Mouse (Mus musculus) lung, embryonic 14.5 days (tissue): ENCODE data around the gene Gm42420. TPM values are rescaled to one million over a fixed set of nuclear protein-coding genes. Genes with fewer than 3 reads are reported as not detected.

ENCODE experiments used
- ATAC-seq: fragments of 200-750 bp; cut with Nextera tagmentation; 2 replicates; pipeline ENCODE4 v1.8.0; 2017; ENCODE audit warnings: mild to moderate bottlenecking, moderate TSS enrichment, moderate library complexity; ENCODE audit not compliant: insufficient read depth
- DNase-seq: peaks from one replicate; pipeline ENCODE4 v3.0.0-alpha.2; 2015
- H3K27ac ChIP-seq: fragments of 300-500 bp; sonication (generic); 2 replicates; pipeline ENCODE4 v1.5.1; 2014; ENCODE audit warnings: low read depth, mild to moderate bottlenecking, moderate library complexity
- H3K27me3 ChIP-seq: fragments of 300-500 bp; sonication (generic); 2 replicates; pipeline ENCODE4 v1.6.1; 2014; ENCODE audit warnings: low read length, control low read depth; ENCODE audit not compliant: insufficient read depth
- H3K36me3 ChIP-seq: fragments of 300-500 bp; sonication (generic); 2 replicates; pipeline ENCODE4 v1.6.1; 2014; ENCODE audit warnings: control low read depth; ENCODE audit not compliant: insufficient read depth
- H3K4me1 ChIP-seq: fragments of 300-500 bp; sonication (generic); 2 replicates; pipeline ENCODE4 v1.6.1; 2014; ENCODE audit warnings: antibody characterized with exemption, control low read depth; ENCODE audit not compliant: insufficient read depth
- H3K4me2 ChIP-seq: fragments of 300-500 bp; sonication (generic); 2 replicates; pipeline ENCODE4 v1.6.1; 2014; ENCODE audit warnings: mild to moderate bottlenecking
- H3K4me3 ChIP-seq: fragments of 300-500 bp; sonication (generic); 2 replicates; pipeline ENCODE4 v1.5.1; 2014; ENCODE audit warnings: low read depth, low read length
- H3K9ac ChIP-seq: fragments of 300-500 bp; sonication (generic); 2 replicates; pipeline ENCODE4 v1.6.1; 2014
- H3K9me3 ChIP-seq: fragments of 300-500 bp; sonication (generic); 2 replicates; pipeline ENCODE4 v1.6.1; 2016; ENCODE audit warnings: low read depth, low read length, control low read depth
- CTCF ChIP-seq: IDR thresholded peaks from 2 replicates; pipeline ENCODE4 v1.5.1; 2016; ENCODE audit warnings: antibody characterized with exemption, low read depth
- WGBS: fragments of 180-500 bp; shearing (Covaris S2); extraction: QIAGEN DNeasy Blood & Tissue Kit; methylation state at CpG from one replicate; pipeline ENCODE4 v1.1.7; 2014; 5-methylcytosine and 5-hydroxymethylcytosine counted together
- polyA plus RNA-seq: library from polyadenylated mRNA; unstranded; fragments of >200 nt; fragmentation: Nextera tagmentation; extraction: Ambion mirVana; gene quantifications from 2 replicates; pipeline ENCODE4 v1.2.1, GENCODE M21; 2014

Gm42420 gene
- polyA plus RNA-seq, 1 experiment from 2014 or later: 1.0 TPM

DNA sequence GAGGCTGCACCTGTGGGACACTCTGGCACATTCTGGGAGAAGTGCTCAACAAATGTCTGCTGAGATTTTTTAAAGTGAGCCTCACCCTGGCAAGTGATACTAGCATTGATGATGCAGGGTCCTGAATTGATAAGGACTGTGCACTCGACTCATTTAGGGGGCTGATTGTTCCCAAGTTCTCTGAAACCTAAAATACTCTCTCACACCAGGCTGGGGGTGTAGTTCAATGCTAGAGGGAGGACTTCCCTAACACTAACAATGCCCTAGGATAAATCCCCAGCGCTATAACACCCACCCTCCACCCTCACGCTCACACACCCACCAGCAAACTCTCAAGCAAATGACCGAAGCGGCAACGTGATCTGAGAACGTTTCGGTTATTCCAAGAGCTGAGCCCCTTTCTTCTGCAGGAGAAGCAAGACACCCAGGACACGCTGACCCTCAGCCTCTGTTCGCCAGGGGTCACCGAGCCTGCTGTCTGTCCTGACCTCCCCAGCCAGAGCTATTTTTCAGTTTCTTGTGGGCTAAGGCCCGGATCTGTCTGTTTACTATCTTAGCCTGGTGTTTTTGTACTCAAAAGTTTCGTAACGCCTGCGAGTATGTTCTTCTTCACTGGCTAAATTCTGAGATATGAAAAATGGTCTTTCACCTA, 41.7 kb upstream of the Gm42420 start:
- Histone ChIP-seq H3K36me3 (no peaks in the 10 kb centered on the region), H3K9ac (peak overlapping the region; percentile 30; the same call in 1 of the 2 replicates), H3K4me3 (no peak overlapping the region), H3K27me3 (no peaks in the 10 kb centered on the region), H3K9me3 (no peaks in the 10 kb centered on the region), H3K4me1 (peaks cover 36% of the 10 kb centered on the region), H3K27ac (peak overlapping the region; percentile 90), H3K4me2 (peak overlapping the region; percentile 41; the same call in 1 of the 2 replicates)
- DNase-seq: no peak
- TF ChIP-seq CTCF: no peak
- no peak for ATAC-seq
- 43% methylated on average over 15 of the region's 15 CpGs for WGBS

DNA sequence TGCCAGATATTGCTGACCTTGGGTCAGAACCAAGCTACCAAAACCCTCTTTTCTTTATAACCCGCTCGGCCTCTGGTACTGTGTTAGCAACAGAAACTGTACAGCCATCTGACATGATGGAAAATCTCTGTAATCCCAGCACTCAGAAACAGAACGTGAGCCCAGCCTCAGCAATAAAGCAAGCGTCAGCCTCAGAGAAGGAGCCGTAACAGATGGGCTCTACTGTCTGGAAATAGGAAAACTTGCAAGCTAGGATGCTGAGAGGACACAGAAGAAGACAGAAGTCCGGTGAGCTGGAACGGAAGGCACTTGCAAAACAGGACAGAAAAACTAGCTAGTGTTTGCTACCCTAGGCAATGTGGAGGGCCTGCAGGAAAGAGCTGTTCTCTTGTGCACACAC, 40.1 kb upstream of the Gm42420 start:
- ATAC-seq: no peak
- no peaks in the 10 kb centered on the region for H3K27me3 ChIP-seq
- peaks cover 29% of the 10 kb centered on the region for H3K4me1 ChIP-seq
- H3K36me3 ChIP-seq: no peaks in the 10 kb centered on the region
- no peak overlapping the region for H3K9ac ChIP-seq
- H3K27ac ChIP-seq: no peak overlapping the region
- H3K9me3 ChIP-seq: no peaks in the 10 kb centered on the region
- DNase-seq: no peak
- TF ChIP-seq CTCF: no peak
- no peak overlapping the region for H3K4me2 ChIP-seq
- H3K4me3 ChIP-seq: no peak overlapping the region
- WGBS: 87% methylated on average over 7 of the region's 7 CpGs

DNA sequence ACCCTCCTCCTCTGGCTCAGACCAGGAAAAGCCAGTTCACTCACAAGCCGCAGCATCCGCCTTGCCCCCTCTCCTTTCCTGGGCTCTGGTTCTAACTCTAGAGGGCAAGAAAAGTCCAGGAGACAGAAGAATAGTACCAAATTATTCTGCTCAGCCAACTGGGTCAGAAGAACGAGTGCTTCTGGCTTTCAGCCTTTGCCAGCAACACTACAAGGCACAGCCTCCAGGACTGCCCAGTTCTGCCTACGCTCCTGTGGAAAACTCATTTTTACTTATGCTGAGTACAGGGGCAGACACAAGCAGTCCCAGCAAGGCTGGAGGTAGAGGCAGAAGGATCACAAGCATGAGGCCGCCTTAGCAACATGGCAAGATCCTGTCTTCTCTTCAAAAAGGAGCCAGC, 37.5 kb upstream of the Gm42420 start:
- ATAC-seq: no peak

GRCm38 (mm10) chr6:39551981-39552636, 33.4 kb upstream of the Gm42420 start:
- H3K4me3 ChIP-seq: no peak overlapping the region
- H3K27me3 ChIP-seq: no peaks in the 10 kb centered on the region
- H3K36me3 ChIP-seq: 0 out of 2 replicates have a peak, but pooled peaks cover 7% of the 10 kb centered on the region
- H3K4me1 ChIP-seq: peaks cover 18% of the 10 kb centered on the region
- H3K9ac ChIP-seq: no peak overlapping the region
- H3K27ac ChIP-seq: no peak overlapping the region
- WGBS: 56% methylated on average over 8 of the region's 8 CpGs
- no peak overlapping the region for H3K4me2 ChIP-seq
- TF ChIP-seq CTCF: no peak
- ATAC-seq: no peak
- no peak for DNase-seq
- no peaks in the 10 kb centered on the region for H3K9me3 ChIP-seq

More for the DNA sequence above, 37.5 kb upstream of the Gm42420 start:
- H3K4me2 ChIP-seq: no peak overlapping the region
- no peak for DNase-seq
- no peak overlapping the region for H3K9ac ChIP-seq
- H3K27me3 ChIP-seq: no peaks in the 10 kb centered on the region
- H3K4me1 ChIP-seq: peaks cover 17% of the 10 kb centered on the region
- H3K4me3 ChIP-seq: no peak overlapping the region
- 67% methylated on average over 5 of the region's 5 CpGs for WGBS
- TF ChIP-seq CTCF: no peak
- no peak overlapping the region for H3K27ac ChIP-seq
- H3K36me3 ChIP-seq: 0 out of 2 replicates have a peak, but pooled peaks cover 7% of the 10 kb centered on the region
- H3K9me3 ChIP-seq: no peaks in the 10 kb centered on the region

GRCm38 (mm10) chr6:39554888-39555647, 30.5 kb upstream of the Gm42420 start:
- no peaks in the 10 kb centered on the region for H3K27me3 ChIP-seq
- H3K4me2 ChIP-seq: peak overlapping the region; percentile 70
- no peak overlapping the region; the same call in 1 of the 2 replicates for H3K27ac ChIP-seq
- ATAC-seq: no peak
- peak; percentile 60 for DNase-seq
- H3K4me3 ChIP-seq: peak overlapping the region; percentile 2; the same call in 1 of the 2 replicates
- H3K9me3 ChIP-seq: no peaks in the 10 kb centered on the region
- no peak for TF ChIP-seq CTCF
- H3K36me3 ChIP-seq: 0 out of 2 replicates have a peak, but pooled peaks cover 7% of the 10 kb centered on the region
- no peak overlapping the region; the same call in 1 of the 2 replicates for H3K9ac ChIP-seq
- H3K4me1 ChIP-seq: peaks cover 29% of the 10 kb centered on the region
- WGBS: 42% methylated on average over 12 of the region's 12 CpGs

GRCm38 (mm10) chr6:39555648-39555945, 30.0 kb upstream of the Gm42420 start:
- Histone ChIP-seq H3K4me3 (peak overlapping the region; percentile 2; the same call in 1 of the 2 replicates), H3K4me2 (peak overlapping the region; percentile 70), H3K36me3 (0 out of 2 replicates have a peak, but pooled peaks cover 7% of the 10 kb centered on the region), H3K4me1 (peaks cover 29% of the 10 kb centered on the region), H3K27me3 (no peaks in the 10 kb centered on the region), H3K27ac (no peak overlapping the region; the same call in 1 of the 2 replicates), H3K9me3 (no peaks in the 10 kb centered on the region), H3K9ac (no peak overlapping the region; the same call in 1 of the 2 replicates)
- ATAC-seq: no peak
- DNase-seq: no peak
- WGBS: 66% methylated on average over 2 of the region's 2 CpGs
- TF ChIP-seq CTCF: no peak
